Mouse (Mus musculus) right cerebral cortex, adult 18-20 months (tissue): ENCODE results near the gene Thsd7b.
"Not testable (repeated sequence)": the region's sequence is repeated elsewhere in the genome, so short reads cannot be mapped to it uniquely, and the experiment has no call there.

ENCODE experiments used
- DNase-seq: peaks from one replicate; pipeline ENCODE4 v3.0.0; 2022; ENCODE audit warnings: mixed read lengths

Gene Thsd7b

DNA sequence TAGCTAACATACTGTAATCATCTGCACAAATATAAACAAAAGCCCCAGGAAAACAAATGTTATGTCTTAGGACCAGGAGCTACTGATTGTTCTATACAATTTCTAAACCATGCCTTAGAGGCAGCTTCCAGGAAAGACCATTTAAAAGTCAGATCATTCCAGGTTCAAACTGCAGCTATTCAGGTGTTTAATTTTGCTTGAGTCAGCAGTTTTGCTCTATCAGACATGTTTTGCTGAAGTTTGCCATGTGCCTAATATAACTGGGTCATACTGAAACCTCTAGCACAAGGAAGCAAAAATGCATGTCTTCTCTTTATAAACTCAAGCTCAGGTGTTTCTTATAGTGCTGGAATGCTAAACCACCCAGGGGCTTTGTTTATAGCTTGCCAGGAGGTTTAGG, 893.1 kb downstream of the Thsd7b start:
- no peak for DNase-seq

- no peak for DNase-seq
Observed at GRCm38 (mm10) chr1:130167260-130167659, 894.2 kb downstream of the Thsd7b start.

DNA sequence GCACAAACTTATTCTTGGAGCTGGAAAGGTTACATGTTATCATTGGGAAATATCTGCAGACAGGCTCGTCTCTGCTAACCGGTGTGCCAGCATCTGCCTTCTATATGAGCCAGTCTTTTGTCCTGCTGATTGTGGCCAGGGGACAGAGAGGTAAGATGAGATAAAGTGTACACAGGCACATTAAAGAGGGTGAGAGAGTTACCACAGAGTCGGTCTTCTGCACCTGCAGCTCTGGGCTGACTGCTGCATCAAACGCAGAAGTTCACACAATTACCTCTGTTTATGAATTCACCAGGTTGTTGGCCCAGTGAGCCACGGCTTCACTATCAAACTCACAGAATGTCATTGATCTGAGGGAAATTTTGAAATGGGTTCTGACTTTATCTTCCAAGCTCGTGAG, 896.8 kb downstream of the Thsd7b start:
- no peak for DNase-seq

DNA sequence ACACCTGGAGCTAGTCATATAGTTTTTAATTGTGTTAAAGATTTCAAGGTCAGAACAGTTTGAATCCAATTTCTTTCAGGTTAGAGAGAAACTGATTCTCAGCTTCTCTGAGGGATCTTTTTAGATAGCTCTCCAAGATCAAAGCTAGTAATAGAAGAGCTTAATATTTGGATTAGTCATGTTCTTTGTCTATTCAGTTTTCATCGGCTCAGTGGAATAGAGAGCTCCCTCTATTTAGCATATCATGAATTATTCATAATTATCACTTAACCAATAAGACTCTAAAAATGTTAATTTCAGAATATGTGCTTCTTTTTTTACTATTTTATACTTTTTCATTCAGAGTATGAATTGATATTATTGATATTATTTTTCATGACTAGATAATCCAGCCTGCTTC, 897.2 kb downstream of the Thsd7b start:
- DNase-seq, result no peak

GRCm38 (mm10) chr1:130186836-130187235, 913.7 kb downstream of the Thsd7b start:
- DNase-seq, result not testable (repeated sequence)

DNA sequence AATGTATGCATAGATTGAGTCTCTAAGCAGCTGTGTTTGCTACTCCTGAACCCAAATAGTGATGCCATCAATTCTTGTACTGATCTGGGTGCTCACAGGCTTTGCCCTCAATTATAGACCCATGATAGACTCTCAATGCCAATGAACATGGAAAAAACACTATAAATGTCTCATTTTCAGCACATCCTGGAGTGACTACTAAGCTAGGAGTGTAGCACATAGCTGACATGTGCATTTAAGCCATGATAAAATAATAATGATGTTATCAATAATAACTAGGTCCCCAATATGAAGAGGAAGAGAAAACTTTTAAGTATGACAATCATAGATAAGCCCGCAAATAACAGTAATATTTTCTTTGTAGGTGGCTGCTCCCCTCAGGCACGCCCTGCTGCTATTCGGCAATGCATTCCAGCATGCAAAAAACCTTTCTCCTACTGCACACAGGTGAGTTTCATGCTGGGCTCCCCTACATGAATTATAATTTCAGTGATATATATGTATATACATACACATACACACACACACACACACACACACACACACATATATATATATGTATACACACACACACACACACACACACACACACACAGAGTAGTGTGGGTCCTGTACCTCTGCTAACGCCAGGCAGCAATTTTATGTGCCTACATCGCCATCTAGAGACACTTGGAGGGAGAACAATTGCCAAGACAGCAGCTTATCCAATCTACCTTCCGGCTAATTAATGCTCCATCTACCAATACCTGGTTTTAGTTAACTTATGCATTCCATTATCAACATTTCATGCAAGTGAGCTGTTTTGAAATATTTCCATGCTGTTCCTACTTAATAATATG, 919.3 kb downstream of the Thsd7b start:
- peak; percentile 39 for DNase-seq

GRCm38 (mm10) chr1:130217404-130217803, 944.3 kb downstream of the Thsd7b start:
- no peak for DNase-seq

DNA sequence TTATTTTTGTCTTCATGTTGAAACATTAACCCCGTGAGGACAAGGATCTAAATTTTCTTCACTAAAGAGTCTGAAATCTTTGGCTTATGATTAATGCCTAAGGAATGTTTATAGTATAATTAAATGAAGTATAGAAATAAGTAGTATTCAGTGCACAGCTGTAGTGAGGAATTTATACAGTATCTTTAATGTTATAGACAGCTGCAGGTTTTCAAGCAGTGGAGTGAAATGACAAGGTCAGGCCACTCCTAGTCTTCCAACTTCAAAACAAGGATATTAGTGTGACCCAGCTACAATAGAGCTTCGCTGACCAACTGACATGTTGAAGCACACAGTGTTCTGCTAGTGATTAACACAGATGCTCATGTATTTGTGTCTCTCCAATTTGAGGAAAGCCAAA, 949.8 kb downstream of the Thsd7b start:
- DNase-seq, result no peak

DNA sequence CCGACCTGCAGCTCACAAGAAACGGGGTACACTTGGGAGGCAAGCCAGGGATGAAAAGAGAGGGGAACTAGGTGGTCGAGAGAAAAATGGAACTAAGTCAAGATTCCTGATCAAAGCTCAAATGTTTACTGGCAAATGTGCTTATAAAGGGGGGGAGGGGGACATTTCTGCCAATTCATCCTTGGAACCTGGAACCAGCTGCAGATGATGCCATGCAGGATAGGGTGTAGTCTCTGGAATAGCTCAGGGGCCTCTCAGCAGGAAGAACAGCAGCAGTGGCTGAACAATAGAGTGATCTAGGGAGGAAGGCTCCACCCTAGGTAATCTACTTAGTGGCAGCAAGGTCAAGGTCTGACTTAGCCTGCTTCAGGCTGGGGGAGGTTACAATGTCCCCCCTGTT, 972.5 kb downstream of the Thsd7b start:
- no peak for DNase-seq

- DNase-seq, result not testable (repeated sequence)
Observed at GRCm38 (mm10) chr1:130246264-130246663, 973.2 kb downstream of the Thsd7b start.

DNA sequence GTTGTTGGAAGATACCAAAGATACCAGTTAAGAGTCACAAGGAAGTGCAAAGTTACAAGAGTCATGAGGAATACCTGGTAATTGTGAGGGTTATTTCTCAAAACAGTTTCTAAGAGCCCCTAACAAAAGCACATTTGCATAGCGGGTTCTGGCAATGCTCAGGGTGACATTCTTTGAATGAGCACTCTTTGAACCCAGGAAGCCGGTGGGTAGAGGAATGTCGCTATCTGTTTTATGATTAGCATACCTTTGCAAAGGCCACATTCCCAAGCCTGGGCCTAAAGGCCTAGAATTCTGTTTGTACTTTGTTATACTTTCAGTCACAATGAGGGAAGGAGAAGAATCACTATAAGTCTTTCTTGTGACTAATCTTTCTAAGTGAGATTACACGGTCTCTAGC, 973.8 kb downstream of the Thsd7b start:
- DNase-seq, result not testable (repeated sequence)

DNA sequence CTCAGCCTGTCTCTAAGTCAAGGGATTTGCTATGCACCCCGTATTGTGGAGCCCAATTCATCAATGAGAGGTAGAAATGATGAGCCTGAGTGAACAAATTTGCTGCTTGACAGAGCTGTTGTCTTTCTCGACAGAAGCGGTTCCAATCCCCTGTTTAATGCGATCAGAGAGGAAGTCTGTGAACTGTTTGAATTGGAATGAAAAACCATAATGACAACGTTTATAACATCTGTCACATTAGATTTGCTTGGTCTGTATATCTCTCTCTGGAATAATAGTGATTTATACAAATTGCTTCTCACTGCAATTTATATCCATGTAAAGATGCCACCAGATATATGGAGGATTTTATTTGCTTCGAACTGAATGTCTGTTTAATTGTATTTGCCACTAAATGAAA, 988.9 kb downstream of the Thsd7b start:
- DNase-seq, result no peak
